Mouse (Mus musculus) c-Kit-positive CD71-negative TER-119-negative erythroid progenitor cells, embryonic 14.5 days (primary cell): ENCODE results near the gene Calhm5.

Source experiments
- DNase-seq: peaks from one replicate; pipeline ENCODE4 v3.0.0-alpha.2; 2013; ENCODE audit warnings: low read depth

The Calhm5 gene

GRCm38 (mm10) chr10:34070999-34071492, 25.3 kb downstream of the Calhm5 start:
- no peak for DNase-seq

DNA sequence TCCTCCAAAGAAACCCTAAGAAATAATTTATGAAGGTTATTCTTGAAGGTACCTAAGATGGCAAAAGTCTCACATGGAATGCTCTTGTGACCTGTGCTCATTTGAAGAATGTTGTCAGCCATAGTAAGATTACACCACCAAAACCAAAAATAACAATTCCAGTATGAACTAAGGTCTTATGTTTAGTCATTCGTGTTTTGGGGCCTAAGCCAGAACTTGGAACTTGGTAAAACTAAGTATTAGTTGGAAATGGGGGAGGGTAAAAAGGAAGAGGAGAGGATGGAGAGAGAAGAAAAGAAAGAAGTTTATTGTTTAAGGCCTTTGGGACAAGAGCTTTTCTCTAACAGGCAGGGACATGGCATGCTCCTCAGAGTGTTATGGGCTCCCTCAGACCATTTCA, 26.7 kb downstream of the Calhm5 start:
- no peak for DNase-seq

GRCm38 (mm10) chr10:34066591-34066990, 29.7 kb downstream of the Calhm5 start:
- DNase-seq = no peak

DNA sequence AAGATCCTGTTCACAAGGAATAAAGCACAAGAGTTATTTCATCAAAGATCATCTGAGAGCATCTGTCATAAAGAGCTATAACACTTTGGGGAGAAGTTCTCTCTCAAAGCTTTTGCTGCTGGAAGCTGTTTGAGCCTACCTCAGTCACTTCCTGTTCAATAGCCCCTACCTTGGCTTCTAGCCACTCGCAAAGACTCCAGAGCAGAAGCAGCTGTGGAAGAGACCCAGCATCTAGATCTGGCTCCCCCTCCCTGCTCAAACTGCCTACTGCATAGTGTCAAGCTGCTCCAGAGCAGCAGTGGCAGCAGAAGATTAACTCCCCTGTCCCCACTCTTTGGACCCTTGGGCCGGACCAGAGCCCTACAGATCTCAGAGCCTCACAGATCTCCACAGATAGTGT, 42.3 kb downstream of the Calhm5 start:
- no peak for DNase-seq

DNA sequence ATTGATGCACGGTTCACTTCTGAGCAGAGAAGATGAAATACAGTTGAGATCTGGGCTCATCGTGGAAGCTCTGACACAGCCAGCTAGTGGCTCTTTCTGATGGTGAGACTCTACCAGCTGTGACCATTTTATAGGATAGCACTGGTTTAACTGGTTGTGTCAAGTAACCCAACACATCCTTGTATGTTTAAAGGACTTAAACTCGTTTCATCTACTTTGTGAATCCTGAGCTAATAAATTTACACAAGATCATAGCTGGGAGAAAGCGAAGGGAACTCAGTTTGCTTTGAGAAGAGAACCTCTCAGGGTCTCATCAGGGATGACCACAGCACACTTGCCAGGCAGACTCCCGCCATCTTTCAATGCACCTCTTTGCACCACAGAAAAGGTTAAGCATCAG, 52.1 kb downstream of the Calhm5 start, which contains the start of gene Calhm4:
TSS of gene Calhm4 (minus strand) at position 101 of the 400 bp plus-strand sequence.
- DNase-seq = no peak
